Mouse (Mus musculus) intestine, embryonic 15.5 days (tissue): ENCODE data around the gene Xcr1. TPM values are rescaled to one million over a fixed set of nuclear protein-coding genes. Genes with fewer than 3 reads are reported as not detected.

Experiments used
- ATAC-seq: fragments of 200-750 bp; cut with Nextera tagmentation; 2 replicates; pipeline ENCODE4 v1.8.0; 2017; ENCODE audit warnings: moderate TSS enrichment, moderate library complexity
- H3K27ac ChIP-seq: fragments of 300-500 bp; sonication (generic); 2 replicates; pipeline ENCODE4 v1.5.1; 2015; ENCODE audit warnings: mild to moderate bottlenecking, inconsistent platforms
- H3K27me3 ChIP-seq: fragments of 300-500 bp; sonication (generic); replicated peaks from 2 replicates; pipeline ENCODE4 v1.6.1; 2015; ENCODE audit warnings: inconsistent platforms
- H3K36me3 ChIP-seq: fragments of 300-500 bp; sonication (generic); 2 replicates; pipeline ENCODE4 v1.6.1; 2015; ENCODE audit warnings: inconsistent platforms
- H3K4me1 ChIP-seq: fragments of 300-500 bp; sonication (generic); replicated peaks from 2 replicates; pipeline ENCODE4 v1.6.1; 2015; ENCODE audit warnings: inconsistent platforms
- H3K4me2 ChIP-seq: fragments of 300-500 bp; sonication (generic); replicated peaks from 2 replicates; pipeline ENCODE4 v1.6.1; 2015; ENCODE audit warnings: mild to moderate bottlenecking, inconsistent platforms
- H3K4me3 ChIP-seq: fragments of 300-500 bp; sonication (generic); replicated peaks from 2 replicates; pipeline ENCODE4 v1.5.1; 2015; ENCODE audit warnings: inconsistent platforms
- H3K9ac ChIP-seq: fragments of 300-500 bp; sonication (generic); 2 replicates; pipeline ENCODE4 v1.6.1; 2015; ENCODE audit warnings: inconsistent platforms
- H3K9me3 ChIP-seq: fragments of 300-500 bp; sonication (generic); 2 replicates; pipeline ENCODE4 v1.6.1; 2016; ENCODE audit warnings: inconsistent platforms
- WGBS: fragments of 180-500 bp; shearing (Covaris S2); methylation state at CpG from one replicate; pipeline ENCODE4 v1.1.7; 2015; 5-methylcytosine and 5-hydroxymethylcytosine counted together
- polyA plus RNA-seq: library from polyadenylated mRNA; unstranded; fragments of >200 nt; fragmentation: Nextera tagmentation; extraction: Ambion mirVana; gene quantifications from 2 replicates; pipeline ENCODE4 v1.2.1, GENCODE M21; 2015

Gene Xcr1
- polyA plus RNA-seq, 1 experiment from 2014 or later: not detected

DNA sequence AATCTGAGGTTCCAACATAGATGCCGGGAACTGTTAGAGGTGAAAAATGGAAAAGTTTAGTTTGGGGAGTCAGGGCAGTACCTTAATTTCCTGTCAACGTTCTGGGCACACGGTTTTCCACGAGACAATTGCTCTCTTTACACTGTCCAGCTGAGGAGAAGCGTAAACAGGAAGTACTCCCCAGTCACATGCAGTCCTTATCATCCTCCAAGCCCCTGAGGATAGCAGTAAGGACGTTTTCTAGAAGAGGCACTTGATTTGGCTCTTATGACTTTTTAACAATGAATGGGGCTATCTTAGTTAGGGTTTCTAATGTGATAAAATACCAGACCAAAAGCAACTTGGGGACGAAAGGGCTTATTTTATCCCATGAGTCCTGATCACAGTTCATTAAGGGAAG lies 53.2 kb downstream of the Xcr1 start:
- Histone ChIP-seq H3K9me3 (no peaks in the 10 kb centered on the region), H3K4me1 (no peaks in the 10 kb centered on the region), H3K4me3 (no peak overlapping the region), H3K27me3 (no peaks in the 10 kb centered on the region), H3K27ac (no peak overlapping the region), H3K4me2 (no peak overlapping the region), H3K36me3 (peaks cover 8% of the 10 kb centered on the region; the same call in 1 of the 2 replicates), H3K9ac (no peak overlapping the region)
- 45% methylated on average over 7 of the region's 7 CpGs for WGBS
- ATAC-seq: no peak

DNA sequence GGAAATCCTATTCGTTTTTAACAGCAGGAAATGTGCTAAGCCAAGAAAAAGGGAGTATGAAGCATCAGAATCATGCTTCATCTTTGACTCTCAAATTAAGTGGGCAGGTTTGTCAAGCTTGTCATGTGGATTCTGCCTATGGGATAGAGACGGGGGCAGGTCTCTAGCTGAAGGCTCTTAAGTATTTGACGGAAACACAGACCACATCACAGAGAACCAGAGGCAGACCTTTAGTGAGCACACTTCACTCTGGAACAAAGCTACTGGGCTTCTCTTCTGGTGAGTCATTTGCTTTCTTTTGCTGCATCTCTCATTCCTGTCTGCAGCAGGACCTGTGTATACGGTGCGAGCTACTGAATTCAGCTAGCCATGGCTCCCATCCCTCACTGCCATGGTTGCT lies 55.6 kb downstream of the Xcr1 start, which contains the start of gene Cxcr6:
TSS of gene Cxcr6 (plus strand) at position 209 of the 400 bp plus-strand sequence.
- H3K4me2 ChIP-seq: no peak within 1 kb of the TSS
- WGBS: 87% methylated on average over 5 of the region's 5 CpGs
- H3K27ac ChIP-seq: no peak within 1 kb of the TSS
- ATAC-seq: no peak
- no peaks in the 10 kb centered on the region for H3K27me3 ChIP-seq
- no peak within 1 kb of the TSS for H3K4me3 ChIP-seq
- no peak within 1 kb of the TSS for H3K9ac ChIP-seq
- 0 out of 2 replicates have a peak, but pooled peaks cover 7% of the 10 kb centered on the region for H3K36me3 ChIP-seq
- H3K4me1 ChIP-seq: no peaks in the 10 kb centered on the region
- H3K9me3 ChIP-seq: no peaks in the 10 kb centered on the region

DNA sequence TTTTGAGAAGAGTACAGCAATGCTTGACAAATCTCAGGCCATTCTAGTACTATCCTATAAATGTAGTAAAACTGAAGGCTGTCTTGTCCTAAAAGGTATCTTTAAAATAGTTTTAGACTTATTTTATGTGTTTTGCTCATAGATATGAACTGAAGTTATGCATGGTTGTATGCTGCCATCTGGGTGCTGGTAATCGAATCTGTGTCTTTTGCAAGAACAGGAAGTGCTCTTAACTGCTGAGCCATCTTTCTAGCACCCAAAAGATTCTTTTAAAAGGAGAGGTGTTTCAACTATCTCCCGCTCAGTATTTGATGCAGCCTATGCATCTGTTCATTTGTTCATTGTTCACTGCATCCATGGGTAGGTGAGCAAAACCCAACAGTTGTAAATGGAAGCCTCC lies 56.6 kb downstream of the Xcr1 start:
- H3K27ac ChIP-seq: no peak overlapping the region
- ATAC-seq: no peak
- H3K4me2 ChIP-seq: no peak overlapping the region
- H3K27me3 ChIP-seq: no peaks in the 10 kb centered on the region
- 93% methylated on average over 2 of the region's 2 CpGs for WGBS
- no peaks in the 10 kb centered on the region for H3K36me3 ChIP-seq
- no peaks in the 10 kb centered on the region for H3K9me3 ChIP-seq
- H3K4me3 ChIP-seq: no peak overlapping the region
- no peak overlapping the region for H3K9ac ChIP-seq
- H3K4me1 ChIP-seq: no peaks in the 10 kb centered on the region

DNA sequence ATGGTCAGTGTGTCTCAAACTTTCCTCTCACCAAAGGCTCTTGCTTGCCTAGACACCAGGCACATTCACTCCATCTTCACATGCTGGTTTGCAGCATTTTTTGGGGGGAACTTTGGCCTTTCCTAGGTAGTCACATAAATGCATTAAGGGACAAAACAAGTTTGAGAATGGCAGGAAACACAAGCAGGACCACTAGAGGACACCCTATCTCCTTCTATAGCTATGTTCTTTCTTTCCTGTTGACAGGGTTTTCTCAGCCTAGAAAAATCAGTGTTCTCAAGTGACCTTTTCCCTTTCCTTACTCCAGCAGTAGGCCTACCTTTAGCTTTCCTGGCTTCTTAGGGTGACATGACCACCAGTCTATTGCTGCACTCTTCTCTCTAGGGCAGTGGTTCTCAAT lies 58.9 kb downstream of the Xcr1 start:
- Histone ChIP-seq H3K4me2 (no peak overlapping the region), H3K36me3 (no peaks in the 10 kb centered on the region), H3K27ac (no peak overlapping the region), H3K27me3 (no peaks in the 10 kb centered on the region), H3K4me3 (no peak overlapping the region), H3K9ac (no peak overlapping the region), H3K9me3 (no peaks in the 10 kb centered on the region), H3K4me1 (no peaks in the 10 kb centered on the region)
- no peak for ATAC-seq

DNA sequence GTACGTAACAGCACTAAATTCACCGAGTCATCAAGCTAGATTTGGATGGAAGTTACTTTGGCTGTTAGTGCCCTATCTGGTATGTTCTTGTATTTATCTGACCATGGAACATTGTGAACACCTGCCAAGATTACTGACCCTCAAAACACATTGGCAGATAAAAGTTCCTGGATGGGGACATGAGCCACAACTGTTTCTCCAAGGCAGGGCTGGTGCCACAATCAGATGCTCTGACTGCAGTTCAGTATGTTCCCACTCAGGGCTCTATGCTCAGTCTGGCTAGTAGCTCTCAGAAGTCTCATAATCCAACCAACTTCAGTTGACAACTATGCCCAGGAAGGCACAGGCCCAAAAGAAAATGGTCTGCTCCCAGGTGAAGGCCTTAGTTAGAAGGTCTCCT lies 59.4 kb downstream of the Xcr1 start:
- H3K4me3 ChIP-seq: no peak overlapping the region
- WGBS: 96% methylated on average over 2 of the region's 2 CpGs

More for the DNA sequence above, 59.4 kb downstream of the Xcr1 start:
- Histone ChIP-seq H3K4me2 (no peak overlapping the region), H3K27me3 (no peaks in the 10 kb centered on the region), H3K9me3 (no peaks in the 10 kb centered on the region), H3K27ac (no peak overlapping the region), H3K36me3 (0 out of 2 replicates have a peak, but pooled peaks cover under 1% of the 10 kb centered on the region), H3K9ac (no peak overlapping the region), H3K4me1 (no peaks in the 10 kb centered on the region)
- ATAC-seq: no peak

Other genes starting within 250 kb of the Xcr1 start
- 0.45 and 0.59 TPM in 2 replicates for gene Slc6a20b, start 229.5 kb downstream of the Xcr1 start, polyA plus RNA-seq
- gene Ccr9, start 183.6 kb downstream of the Xcr1 start, polyA plus RNA-seq: 0.54 and 0.75 TPM in 2 replicates
- 16.8 and 19.8 TPM in 2 replicates for gene Slc6a20a, start 183.1 kb downstream of the Xcr1 start, polyA plus RNA-seq
- 41.1 and 47.1 TPM in 2 replicates for gene Lztfl1, start 144.3 kb downstream of the Xcr1 start, polyA plus RNA-seq
- 1.3 and 1.6 TPM in 2 replicates for gene Cxcr6, start 55.6 kb downstream of the Xcr1 start, polyA plus RNA-seq
- 11.2 and 12.0 TPM in 2 replicates for gene Fyco1, start 10.1 kb downstream of the Xcr1 start, polyA plus RNA-seq
- 3.3 and 3.7 TPM in 2 replicates for gene Ccr1, start 106.7 kb upstream of the Xcr1 start, polyA plus RNA-seq
- 0.24 TPM in 1 of 2 replicates, not detected in the other for gene Ccr1l1, start 116.4 kb upstream of the Xcr1 start, polyA plus RNA-seq
- 0.10 TPM in 1 of 2 replicates, not detected in the other for gene Ccr3, start 159.9 kb upstream of the Xcr1 start, polyA plus RNA-seq
- gene Ccr2, start 239.9 kb upstream of the Xcr1 start, polyA plus RNA-seq: 4.9 and 5.0 TPM in 2 replicates